Mouse (Mus musculus): ENCODE measurements at regions not wholly inside any gene's neighbourhood (a gene's known extent, or its start where the extent isn't known, plus 50 kb on each side); places are given as distances from the start of the nearest gene placed in this dataset.

- no peak for TF ChIP-seq CTCF (IDR thresholded peaks at IDR 0.05; ENCODE audit: control insufficient read depth, insufficient read depth, insufficient replicate concordance, low read depth, low read length)
- TF ChIP-seq POLR2A (IDR thresholded peaks at IDR 0.05; ENCODE audit: control insufficient read depth, low read depth, low read length), result no peak
These were observed 106.1 kb upstream of the Tcf21 start for GRCm38 (mm10) chr10:22926099-22926498.
